Mouse (Mus musculus) bone marrow, adult 2 months (tissue): ENCODE measurements around the gene Pof1b. TPM values are rescaled to one million over a fixed set of nuclear protein-coding genes. Genes with fewer than 3 reads are reported as not detected.

ENCODE experiments used
- H3K27ac ChIP-seq: fragments of 200-500 bp; 2 replicates; pipeline ENCODE4 v1.5.1; 2012; ENCODE audit warnings: low read depth, mild to moderate bottlenecking, control low read depth, inconsistent platforms, low read length; ENCODE audit not compliant: control insufficient read depth, poor library complexity, insufficient read depth
- H3K4me1 ChIP-seq: fragments of 200-500 bp; 2 replicates; pipeline ENCODE4 v1.6.1; 2011; ENCODE audit warnings: low read length; ENCODE audit not compliant: control insufficient read depth, insufficient read depth
- H3K4me3 ChIP-seq: fragments of 200-500 bp; replicated peaks from 2 replicates; pipeline ENCODE3; 2011; ENCODE audit warnings: mild to moderate bottlenecking, low read depth, low read length, control low read depth; ENCODE audit not compliant: control insufficient read depth
- CTCF ChIP-seq: fragments of 200-500 bp; IDR thresholded peaks from 2 replicates; pipeline ENCODE4 v1.5.1; 2011; ENCODE audit warnings: low read length, control low read depth; ENCODE audit not compliant: control insufficient read depth, insufficient read depth
- POLR2A ChIP-seq: fragments of 200-500 bp; IDR thresholded peaks from 2 replicates; pipeline ENCODE4 v1.6.1; 2011; ENCODE audit warnings: low read depth, mild to moderate bottlenecking, control low read depth, low read length, borderline replicate concordance; ENCODE audit not compliant: control insufficient read depth
- WGBS: fragments of 180-500 bp; shearing (Covaris S2); methylation state at CpG from one replicate; pipeline ENCODE4 v1.1.7; 2018; 5-methylcytosine and 5-hydroxymethylcytosine counted together
- polyA plus RNA-seq: library from polyadenylated mRNA; stranded (reverse); fragments of >200 nt; gene quantifications from 2 replicates; pipeline ENCODE4 v1.2.4, GENCODE M21; 2011; ENCODE audit warnings: low replicate concordance; ENCODE audit not compliant: missing spikeins, insufficient read depth, insufficient read length

Gene Pof1b
- polyA plus RNA-seq: not detected in 2 replicates

DNA sequence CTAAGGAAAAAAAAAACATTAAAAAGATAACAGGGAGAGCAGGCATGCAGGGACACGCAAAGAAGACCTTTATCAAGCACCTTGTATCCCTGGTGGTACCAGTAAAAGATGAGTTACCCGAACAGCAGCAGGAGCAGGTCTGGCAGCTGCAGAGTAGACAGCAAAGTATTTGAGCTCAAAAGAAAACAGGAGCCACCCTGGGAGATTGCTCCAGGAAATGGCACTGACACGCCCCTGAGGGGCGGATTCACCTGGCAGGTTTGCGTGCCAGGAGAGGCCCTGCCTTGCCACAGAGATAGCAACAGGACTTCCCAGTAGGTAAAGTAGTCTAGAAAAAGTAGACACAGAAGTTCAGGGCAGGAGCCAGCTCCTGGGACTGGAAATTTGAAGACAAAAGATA lies at the start of gene Pof1b:
Gene Pof1b, minus strand, starts transcription at position 144 of the 400 bp plus-strand sequence.
- Histone ChIP-seq H3K27ac (no peak within 1 kb of the TSS), H3K4me3 (no peak within 1 kb of the TSS), H3K4me1 (no peaks in the 10 kb centered on the region)
- TF ChIP-seq POLR2A: no peak
- no peak for TF ChIP-seq CTCF
- 80% methylated on average over 5 of the region's 5 CpGs for WGBS

DNA sequence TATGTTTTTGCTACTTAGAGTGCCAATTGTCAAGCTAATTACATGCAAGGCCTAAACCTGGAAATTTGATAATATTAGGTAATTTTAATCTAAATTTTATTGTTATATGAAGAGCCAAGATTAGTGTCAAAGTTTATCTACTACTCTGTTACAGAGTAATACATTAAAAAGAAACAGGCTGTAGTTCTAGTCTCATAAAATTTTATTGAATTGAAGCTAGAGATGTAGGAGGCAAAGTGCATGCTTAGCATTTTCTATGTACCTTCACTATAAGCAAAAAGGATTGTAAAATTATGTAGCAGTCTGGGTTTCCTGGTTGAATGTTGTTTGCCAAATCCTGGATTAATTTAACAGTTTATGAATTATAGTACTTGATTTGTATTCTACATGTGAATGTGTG lies 18.1 kb upstream of the Pof1b start:
- Histone ChIP-seq H3K27ac (no peak overlapping the region), H3K4me3 (no peak overlapping the region), H3K4me1 (no peaks in the 10 kb centered on the region)
- TF ChIP-seq POLR2A (no peak), CTCF (no peak)

DNA sequence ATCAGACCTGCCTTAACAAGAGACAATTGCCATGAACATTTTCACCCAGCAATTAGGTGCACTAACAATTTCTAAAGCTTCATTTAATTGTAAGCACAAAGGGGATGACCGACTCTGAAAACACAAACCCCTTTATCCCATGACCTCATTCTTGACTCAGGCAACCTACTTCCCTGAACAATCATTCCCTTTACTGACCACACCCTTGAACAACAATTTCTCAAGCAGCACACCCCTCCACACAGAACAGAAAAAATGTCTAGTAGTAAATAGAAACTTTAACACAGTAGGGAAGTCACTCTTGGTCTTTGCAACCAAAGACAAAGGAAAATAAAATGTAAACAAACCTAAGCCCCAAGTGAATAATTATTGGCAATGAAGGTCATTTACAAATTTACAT lies 4.1 kb downstream of the Pof1b start:
- 52% methylated on average over 1 of the region's 1 CpGs for WGBS
- no peak for TF ChIP-seq POLR2A
- no peak for TF ChIP-seq CTCF
- no peaks in the 10 kb centered on the region for H3K4me1 ChIP-seq
- no peak overlapping the region for H3K27ac ChIP-seq
- no peak overlapping the region for H3K4me3 ChIP-seq

DNA sequence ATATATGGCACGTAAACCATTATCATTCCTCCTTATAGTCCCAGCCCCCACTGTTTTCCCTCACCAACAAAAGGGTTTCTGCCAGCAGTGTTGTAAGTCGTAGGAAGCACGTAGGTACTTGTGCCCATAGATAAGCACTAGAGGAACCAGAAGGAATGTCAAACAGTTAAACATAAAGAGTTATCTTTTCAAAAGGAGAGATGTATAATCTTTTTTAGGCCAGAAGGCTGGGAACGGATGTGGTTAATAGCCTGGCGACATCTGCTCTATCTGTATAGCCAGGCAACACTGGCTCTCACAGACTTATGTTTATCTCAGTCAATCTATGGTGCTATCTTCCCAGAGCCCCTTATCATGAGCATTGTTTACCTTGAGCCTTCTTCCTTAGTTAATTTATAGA lies 17.8 kb downstream of the Pof1b start:
- Histone ChIP-seq H3K4me3 (no peak overlapping the region), H3K27ac (no peak overlapping the region), H3K4me1 (no peaks in the 10 kb centered on the region)
- TF ChIP-seq POLR2A: no peak
- no peak for TF ChIP-seq CTCF
- 52% methylated on average over 5 of the region's 5 CpGs for WGBS

DNA sequence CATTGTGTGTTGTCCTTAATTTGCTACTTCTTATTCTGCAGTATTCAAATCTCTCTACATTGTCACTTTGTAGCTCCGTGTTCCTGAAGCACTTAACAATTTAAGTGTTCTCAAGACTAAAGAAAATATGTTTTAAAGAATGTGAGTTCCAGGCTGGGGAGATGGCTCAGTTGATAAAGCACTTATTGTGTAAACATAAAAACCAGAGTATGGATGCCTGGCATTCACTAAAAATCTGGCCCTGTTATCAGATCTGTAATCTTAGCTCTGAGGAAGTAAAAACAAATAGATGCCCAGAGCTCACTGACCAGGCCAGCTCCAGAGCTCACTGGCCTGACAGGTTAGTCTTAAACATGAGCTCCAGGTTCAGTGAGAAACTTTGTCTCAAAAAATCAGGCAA lies 22.9 kb downstream of the Pof1b start:
- Histone ChIP-seq H3K4me3 (no peak overlapping the region), H3K27ac (no peak overlapping the region), H3K4me1 (no peaks in the 10 kb centered on the region)
- TF ChIP-seq CTCF: no peak
- TF ChIP-seq POLR2A: no peak
- 35% methylated on average over 1 of the region's 1 CpGs for WGBS

DNA sequence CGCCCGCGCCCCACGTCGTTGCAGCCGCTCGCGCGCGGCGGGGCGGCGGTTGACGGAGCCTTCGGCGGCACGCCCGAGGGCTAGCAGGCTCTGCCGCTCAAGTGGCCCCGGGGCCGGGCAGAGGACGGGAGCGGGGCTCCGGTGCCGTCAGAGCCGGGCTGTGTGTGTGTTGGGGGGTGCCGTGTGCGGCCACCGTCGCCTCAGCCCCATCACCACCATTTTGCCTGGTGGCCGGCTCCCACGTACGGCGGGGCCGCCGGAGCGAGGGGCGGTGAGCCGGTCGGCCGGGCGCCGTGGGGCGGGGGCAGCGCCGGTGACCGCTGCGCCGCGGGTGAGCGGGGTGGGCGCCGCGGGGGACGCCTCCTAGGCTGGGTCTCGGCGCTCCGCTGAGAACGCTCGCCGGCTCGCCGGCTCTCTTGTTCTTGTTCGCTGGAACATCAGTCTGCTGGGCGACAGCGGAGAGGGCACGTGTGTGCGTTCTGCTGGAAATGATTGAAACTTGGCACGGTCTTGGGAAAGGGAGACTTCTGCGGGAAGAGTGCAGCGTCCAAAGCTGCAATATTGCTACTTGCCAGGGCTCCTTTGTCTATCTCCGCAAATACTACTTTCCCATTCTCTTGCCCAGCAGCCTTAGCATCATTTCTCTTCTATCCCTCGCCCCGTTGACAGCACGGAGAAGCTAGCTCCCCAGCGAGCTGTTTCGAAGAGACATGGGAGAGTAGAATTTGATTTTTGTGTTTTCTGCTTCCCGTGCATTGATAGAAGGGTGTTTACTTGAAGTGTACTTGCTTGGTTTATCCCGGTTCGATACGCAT lies 96.9 kb downstream of the Pof1b start:
- Histone ChIP-seq H3K4me3 (no peak overlapping the region), H3K27ac (no peak overlapping the region), H3K4me1 (no peaks in the 10 kb centered on the region)
- no peak for TF ChIP-seq POLR2A
- WGBS: 11% methylated on average over 63 of the region's 81 CpGs

DNA sequence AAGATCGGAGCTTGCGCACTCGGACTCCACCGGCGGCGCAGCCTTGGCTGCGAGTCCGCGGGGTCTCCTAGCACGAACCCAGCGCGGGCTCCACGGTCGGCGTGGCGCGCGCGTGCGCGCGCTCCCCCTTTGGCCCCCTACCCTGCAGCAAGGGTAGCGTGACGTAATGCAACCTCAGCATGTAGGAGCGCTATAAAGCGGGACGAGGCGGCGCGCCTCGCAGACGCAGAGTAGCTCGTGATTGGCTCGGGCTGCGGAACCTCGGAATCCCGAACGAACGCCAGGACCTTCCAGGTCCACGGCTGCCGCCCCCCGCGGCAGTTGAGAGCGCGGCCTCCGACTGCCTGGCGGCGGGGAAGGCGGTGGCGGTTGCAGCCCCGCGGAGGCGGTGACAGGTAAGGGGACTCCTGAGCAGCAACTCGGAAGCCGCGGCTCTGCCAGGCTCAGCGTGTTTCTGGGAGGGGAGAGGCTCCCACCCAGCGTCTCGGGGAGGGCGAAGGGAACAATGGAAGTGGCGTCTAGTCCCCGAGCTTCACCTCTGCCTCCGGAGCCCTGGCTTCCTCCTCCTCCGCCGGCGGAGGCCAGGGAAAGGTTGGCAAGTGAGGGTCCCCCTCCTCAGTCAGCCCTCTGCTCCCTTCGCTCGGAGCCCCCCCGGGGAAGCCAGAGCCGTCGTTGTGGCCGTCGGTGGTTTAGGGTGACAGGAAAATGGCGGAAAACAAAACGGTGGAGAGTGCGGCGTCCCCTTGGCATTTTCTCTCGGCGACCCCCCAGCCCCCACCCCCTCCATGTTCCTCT lies 97.7 kb downstream of the Pof1b start, which contains the start of gene Zfp711:
Gene Zfp711, plus strand, starts transcription at position 16 of the 795 bp plus-strand sequence.
- H3K4me3 ChIP-seq: no peak within 1 kb of the TSS
- TF ChIP-seq POLR2A (no peak), CTCF (no peak)
- H3K4me1 ChIP-seq: no peaks in the 10 kb centered on the region
- WGBS: 11% methylated on average over 75 of the region's 79 CpGs
- H3K27ac ChIP-seq: no peak within 1 kb of the TSS

Other genes with a start within 250 kb of the Pof1b start
- not detected in 2 replicates for gene 2010106E10Rik, start 203.4 kb downstream of the Pof1b start, polyA plus RNA-seq
- not detected in 2 replicates for gene Zfp711, start 98.1 kb downstream of the Pof1b start, polyA plus RNA-seq